Mouse (Mus musculus) cortical plate, adult 2 months (tissue): ENCODE results near the gene Oas2.

Source experiments
- CTCF ChIP-seq: fragments of 200-500 bp; IDR thresholded peaks from 2 replicates; pipeline ENCODE4 v1.5.1; 2011; ENCODE audit warnings: mild to moderate bottlenecking, control low read depth, low read length; ENCODE audit not compliant: insufficient read depth; ENCODE audit errors: extremely low read depth
- POLR2A ChIP-seq: fragments of 200-500 bp; IDR thresholded peaks from 2 replicates; pipeline ENCODE4 v1.6.1; 2011; ENCODE audit warnings: mild to moderate bottlenecking, low read length, control low read depth; ENCODE audit not compliant: insufficient read depth; ENCODE audit errors: extremely low read depth

GRCm38 (mm10) chr5:120711416-120711815, 38.2 kb downstream of the Oas2 start:
- TF ChIP-seq POLR2A: peak; percentile 79
- TF ChIP-seq CTCF: no peak
